Mouse (Mus musculus) erythroblast, adult 5-6 weeks (primary cell): Measurements from ENCODE around the gene Sipa1l2. TPM values are rescaled to one million over a fixed set of nuclear protein-coding genes. Genes with fewer than 3 reads are reported as not detected.

Experiments used
- ATAC-seq: replicated peaks from 2 replicates; pipeline ENCODE4 v1.8.0; 2016; ENCODE audit warnings: moderate number of reproducible peaks, mild to moderate bottlenecking, moderate TSS enrichment, inconsistent platforms; ENCODE audit not compliant: poor library complexity, low FRiP score, severe bottlenecking
- total RNA-seq, 2 experiments: library from RNA; stranded (forward) in 1 of 2; stranded (reverse) in 1 of 2; fragments of 150-400 nt in 1 of 2; fragments of 200-764, 138-1000 nt in 1 of 2; gene quantifications; 2 replicates each; pipeline versions ENCODE4 v1.2.3 to v1.2.4; 2015 to 2017; ENCODE audit warnings: low replicate concordance in 2 of 2

The Sipa1l2 gene
- total RNA-seq, 2 experiments from 2014 or later: 0.38 to 1.2 TPM

DNA sequence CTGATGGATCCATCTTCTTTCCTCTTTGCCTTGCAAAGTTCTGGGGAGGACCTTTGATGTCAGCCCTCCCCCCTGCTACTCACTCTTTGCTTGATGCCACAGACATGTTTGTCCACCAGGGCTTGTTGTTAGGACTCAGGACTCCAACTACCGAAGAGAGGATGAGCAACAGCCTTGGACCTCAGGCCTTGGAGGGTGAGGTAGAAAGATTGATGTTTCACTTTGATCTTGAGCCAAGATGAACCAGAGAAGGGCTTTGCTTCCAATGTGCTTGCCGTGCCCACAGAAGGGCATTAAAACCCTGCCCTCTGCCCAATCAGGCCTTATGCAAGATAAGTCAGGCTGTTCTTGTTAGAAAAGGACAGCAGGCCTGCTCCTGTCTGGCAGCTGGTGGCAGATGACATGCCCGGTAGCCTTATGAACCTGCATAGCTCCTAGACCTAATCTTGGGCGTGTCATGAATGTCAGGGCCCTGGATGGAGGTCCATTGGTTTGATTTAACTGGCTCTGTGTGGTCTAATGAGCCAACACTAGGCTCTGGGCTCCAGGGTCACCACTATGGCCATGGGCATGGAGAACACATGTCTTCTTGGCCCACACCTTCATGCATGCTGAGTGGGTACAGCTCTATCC, 184.9 kb downstream of the Sipa1l2 start:
- no peak; the same call in 1 of the 2 replicates for ATAC-seq

DNA sequence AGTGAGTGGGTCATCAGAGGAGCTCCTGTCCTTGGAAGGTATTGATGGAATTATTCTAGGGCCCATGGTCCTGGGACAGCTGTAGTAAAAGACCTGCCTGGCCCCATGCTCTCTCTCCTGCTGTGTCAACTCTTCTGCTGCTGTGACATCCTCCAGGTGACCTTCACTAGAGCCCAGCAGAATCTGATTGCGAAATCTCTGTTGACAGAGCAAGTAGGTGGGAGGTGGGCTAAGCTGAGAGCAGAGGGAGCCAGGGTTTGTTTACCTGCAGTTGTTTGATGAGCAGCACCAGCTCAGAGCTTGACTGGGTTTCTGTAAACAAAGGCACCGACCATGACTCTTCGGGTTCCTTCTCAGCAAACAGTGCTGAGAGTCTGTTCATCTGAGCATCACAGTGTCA, 187.9 kb downstream of the Sipa1l2 start:
- ATAC-seq: no peak

DNA sequence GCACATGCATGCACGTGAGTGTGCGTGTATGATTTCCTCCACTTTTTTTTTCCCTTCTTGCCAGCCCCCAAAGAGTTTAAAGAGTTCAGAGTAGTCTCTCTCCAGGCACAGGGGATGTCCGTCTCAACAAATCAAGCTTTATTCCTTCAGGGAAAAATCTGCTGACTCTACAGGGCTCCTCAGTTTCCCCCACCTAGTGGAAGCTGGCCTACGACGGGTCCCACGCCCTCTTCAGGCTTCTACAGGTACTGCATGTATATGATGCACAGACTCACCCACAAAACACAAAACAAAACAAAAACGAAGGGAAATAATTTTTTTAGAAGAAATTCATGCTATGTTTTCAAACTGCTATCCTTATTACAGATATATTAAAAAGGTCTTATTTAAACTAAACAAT, 189.7 kb downstream of the Sipa1l2 start:
- no peak for ATAC-seq

DNA sequence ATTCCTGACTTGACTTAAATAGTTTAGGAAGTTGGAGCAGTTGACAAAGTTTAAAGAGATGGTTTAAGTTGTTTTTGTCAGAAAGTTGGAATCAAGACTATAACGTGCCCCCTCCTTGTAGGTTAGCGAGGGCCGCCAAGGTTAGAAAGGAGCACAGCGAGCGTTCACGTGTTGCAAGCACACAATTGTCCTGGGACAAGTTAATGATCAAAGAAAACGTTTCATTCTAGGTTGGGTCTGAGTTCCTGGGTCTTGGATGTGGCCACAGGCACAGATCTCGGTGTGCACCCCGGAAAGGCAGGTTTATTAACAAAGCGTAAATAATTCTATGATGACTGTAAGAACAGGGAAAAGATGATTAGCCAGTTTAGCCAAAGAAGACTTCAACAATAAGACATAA, 190.5 kb downstream of the Sipa1l2 start:
- no peak for ATAC-seq

DNA sequence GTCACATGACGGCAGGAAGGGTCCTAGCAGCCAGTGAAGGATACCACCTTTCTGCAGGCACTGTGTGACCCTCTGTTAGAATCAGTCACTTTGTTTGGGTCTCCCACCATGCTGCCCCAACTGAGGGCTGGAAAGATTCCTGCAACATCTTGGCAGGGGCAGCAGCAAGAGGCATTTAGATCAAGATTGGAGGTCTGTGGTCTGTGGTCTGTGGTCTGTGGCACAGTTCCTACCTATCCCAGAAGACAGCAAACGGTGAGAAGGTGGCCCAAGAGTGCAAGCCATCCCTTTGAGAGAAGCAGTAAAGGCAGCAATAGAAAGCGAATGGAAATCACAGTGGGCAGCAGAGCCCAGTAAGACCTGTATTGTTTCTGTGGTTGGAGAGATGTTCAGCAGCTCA, 191.9 kb downstream of the Sipa1l2 start:
- ATAC-seq: no peak

DNA sequence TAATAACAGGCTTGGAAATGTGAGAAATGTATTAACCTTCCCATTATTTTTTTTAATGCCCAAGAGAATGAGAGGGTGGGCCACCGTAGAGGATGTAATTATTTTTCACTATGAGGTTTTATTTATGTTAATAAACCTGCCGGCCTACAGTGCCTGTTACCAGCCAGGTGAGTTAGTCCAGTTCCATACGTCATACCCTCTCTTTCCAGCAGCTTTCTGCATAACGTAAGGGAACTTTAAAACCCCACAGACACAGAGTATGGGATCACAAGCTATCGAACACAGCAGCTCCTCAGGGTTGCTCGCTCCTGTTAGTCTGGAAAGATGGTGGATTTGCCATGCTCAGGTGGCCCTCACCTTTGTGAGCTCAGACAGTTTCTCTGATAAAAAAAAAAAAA, 193.2 kb downstream of the Sipa1l2 start:
- ATAC-seq: no peak

DNA sequence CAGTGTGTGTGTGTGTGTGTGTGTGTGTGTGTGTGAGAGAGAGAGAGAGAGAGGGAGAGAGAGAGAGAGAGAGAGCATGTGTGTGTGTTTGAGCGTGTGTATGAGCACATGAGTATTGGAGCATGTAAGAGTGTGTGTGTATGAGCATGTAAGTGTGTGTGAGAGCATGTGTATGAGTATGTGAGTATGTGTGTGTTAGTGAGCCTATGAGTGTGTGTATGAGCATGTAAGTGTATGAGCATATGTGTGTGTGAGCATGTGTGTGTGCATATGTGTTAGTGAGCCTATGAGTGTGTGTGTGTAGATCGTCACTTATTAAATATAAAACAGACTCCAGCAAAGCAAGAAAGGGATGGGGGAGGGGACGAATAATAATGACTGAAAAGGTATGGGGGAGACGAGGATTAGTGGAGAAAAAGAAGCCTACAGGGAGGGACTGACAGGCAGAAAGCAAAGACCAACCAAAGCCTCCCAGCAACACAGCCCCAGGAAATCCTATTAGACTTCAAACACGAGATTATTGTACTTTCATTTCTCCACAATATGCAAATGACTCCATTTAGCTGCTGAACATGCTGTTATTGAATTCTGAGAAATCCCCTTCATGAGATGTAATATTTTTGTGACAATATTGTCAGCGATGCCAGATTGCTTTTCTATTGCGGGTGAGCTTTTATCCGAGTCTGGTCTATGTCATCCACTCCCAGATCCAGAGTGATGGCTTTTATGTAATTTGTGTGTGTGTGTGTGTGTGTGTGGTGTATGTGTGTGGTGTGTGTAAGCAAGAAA, 193.8 kb downstream of the Sipa1l2 start:
- ATAC-seq: no peak

DNA sequence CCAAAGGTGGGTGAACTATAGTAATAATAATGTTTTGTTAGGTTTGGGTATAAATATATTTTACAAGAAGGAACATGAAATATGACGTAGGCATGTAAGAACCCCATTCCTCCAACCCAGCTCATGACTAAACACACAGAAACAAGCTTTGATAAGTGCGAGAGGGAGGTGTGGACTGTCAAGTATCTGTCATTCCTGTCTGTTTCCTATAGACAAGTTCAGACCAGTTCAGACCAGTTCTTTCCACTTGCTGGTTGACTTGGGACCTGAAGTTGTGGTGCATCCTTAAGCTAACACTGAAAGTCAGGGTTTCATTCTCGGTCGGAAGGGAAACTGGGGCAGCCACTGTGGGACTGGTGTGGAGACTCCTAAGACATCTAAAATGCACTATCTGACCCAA, 197.0 kb downstream of the Sipa1l2 start:
- ATAC-seq: no peak

DNA sequence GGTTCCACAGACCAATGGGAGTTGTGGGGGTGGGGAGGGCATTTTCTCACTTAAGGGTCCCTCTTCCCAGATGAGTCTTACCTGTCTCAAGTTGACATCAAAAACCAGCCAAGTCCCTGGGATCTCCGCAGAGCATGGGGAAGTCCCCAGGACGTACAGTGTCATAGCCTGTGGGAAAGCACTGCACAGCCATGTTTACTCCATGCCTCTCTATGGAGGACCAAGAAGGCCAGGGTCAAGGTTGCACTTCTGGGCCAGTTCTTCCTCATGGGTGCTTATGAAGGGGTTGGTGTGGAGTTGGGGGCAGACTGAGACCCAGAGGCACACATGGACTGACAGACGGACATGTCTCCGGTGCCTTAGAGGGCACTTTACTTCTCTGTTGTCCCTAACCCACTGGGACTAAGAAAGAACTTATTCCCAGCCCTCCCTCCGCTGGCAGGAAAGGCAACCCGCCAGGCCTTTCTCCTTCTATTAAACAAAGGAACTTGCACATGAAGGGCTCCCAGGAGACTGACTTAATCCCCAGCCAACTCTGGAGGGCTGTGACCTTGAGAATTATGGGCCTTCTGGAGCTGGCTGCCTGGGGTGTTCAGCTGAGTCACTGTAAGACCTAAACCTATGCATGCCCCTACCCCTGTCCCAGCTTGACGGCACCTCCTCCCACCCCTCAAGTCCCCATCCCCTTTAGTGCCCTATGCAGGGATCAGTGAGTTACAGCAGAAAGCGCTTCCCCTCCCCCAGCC, 199.9 kb downstream of the Sipa1l2 start:
- ATAC-seq: no peak

DNA sequence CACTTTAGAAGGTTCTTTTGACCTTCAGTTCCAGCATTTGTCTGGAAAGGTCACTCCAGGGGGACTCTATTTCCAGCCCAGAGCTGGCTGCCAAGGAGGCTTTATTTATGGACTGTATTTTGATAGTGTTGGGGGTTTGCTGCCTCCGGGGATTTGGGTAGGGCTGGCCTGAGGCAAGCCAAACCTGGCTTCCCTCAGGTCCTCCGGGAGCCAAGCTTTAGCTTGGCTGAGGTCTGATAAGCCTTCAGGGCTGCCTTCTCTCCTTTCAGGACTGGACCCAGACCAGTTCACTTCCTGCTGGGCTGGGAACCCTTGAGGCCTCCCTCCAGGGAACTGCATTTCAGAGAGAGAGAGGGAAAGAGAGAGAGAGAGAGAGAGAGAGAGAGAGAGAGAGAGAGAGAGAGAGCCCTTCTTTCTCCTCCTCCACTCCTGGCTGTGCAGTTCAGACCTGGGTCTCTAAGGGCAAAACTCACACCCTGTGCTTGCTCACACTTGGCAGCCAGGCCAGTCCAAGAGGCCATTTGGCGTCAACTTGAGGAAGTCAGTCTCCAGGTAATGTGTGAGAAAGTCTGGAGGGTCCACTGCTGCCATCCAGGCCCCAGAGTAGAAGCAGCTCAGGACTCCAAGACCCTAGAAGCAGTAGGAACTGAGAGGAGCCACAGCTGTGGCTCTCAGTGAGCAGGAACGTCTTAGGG, 201.1 kb downstream of the Sipa1l2 start:
- no peak for ATAC-seq

Other genes with a start within 250 kb of the Sipa1l2 start
- 0.42 TPM in 1 of 2 replicates, not detected in the other for gene Map10, start 100.0 kb upstream of the Sipa1l2 start, total RNA-seq (2015; ENCODE audit: low replicate concordance)
- gene Map10, start 100.0 kb upstream of the Sipa1l2 start, total RNA-seq (2017; ENCODE audit: low replicate concordance): 0.14 TPM in 1 of 2 replicates, not detected in the other
- gene Ntpcr, start 160.2 kb upstream of the Sipa1l2 start, total RNA-seq (2015; ENCODE audit: low replicate concordance): 4.2 and 14.2 TPM in 2 replicates
- 3.2 and 10.7 TPM in 2 replicates for gene Ntpcr, start 160.2 kb upstream of the Sipa1l2 start, total RNA-seq (2017; ENCODE audit: low replicate concordance)